Mouse (Mus musculus) kidney, postnatal 14 days (tissue): ENCODE measurements at regions not wholly inside any gene's neighbourhood (a gene's known extent, or its start where the extent isn't known, plus 50 kb on each side); places are given as distances from the start of the nearest gene placed in this dataset.
A peak's percentile ranks its signal among the peaks of the same experiment; 100 is the strongest.
"Not testable (repeated sequence)": the region's sequence is repeated elsewhere in the genome, so short reads cannot be mapped to it uniquely, and the experiment has no call there.

Source experiments
- DNase-seq: peaks from one replicate; pipeline ENCODE4 v3.0.0; 2022; ENCODE audit warnings: mixed read lengths

- DNase-seq = peak; percentile 40
These were observed 111.3 kb upstream of the Gmds start for GRCm38 (mm10) chr13:32449710-32450417.

- no peak for DNase-seq
These were observed 106.0 kb upstream of the Gmds start for GRCm38 (mm10) chr13:32444531-32444930.

- no peak for DNase-seq
These were observed 103.5 kb upstream of the Gmds start for GRCm38 (mm10) chr13:32442025-32442424.

GRCm38 (mm10) chr13:32435136-32435535 is 96.6 kb upstream of the Gmds start:
- peak; percentile 40 for DNase-seq

- DNase-seq = no peak
These were observed 89.9 kb upstream of the Gmds start for GRCm38 (mm10) chr13:32428482-32428881.

GRCm38 (mm10) chr13:32426906-32427305 is 88.4 kb upstream of the Gmds start:
- no peak for DNase-seq

- DNase-seq = no peak
These were observed 87.7 kb upstream of the Gmds start for GRCm38 (mm10) chr13:32426199-32426598.

- not testable (repeated sequence) for DNase-seq
These were observed 86.0 kb upstream of the Gmds start for GRCm38 (mm10) chr13:32424543-32424942.

GRCm38 (mm10) chr13:32422485-32422884 is 83.9 kb upstream of the Gmds start:
- DNase-seq = no peak

GRCm38 (mm10) chr13:32419326-32419725 is 80.8 kb upstream of the Gmds start:
- no peak for DNase-seq

GRCm38 (mm10) chr13:32418655-32419054 is 80.1 kb upstream of the Gmds start:
- DNase-seq = no peak

- DNase-seq = no peak
These were observed 79.4 kb upstream of the Gmds start for GRCm38 (mm10) chr13:32417907-32418306.

- peak; percentile 72 for DNase-seq
These were observed 72.9 kb upstream of the Gmds start for GRCm38 (mm10) chr13:32411287-32411935.

GRCm38 (mm10) chr13:32410065-32410464 is 71.5 kb upstream of the Gmds start:
- DNase-seq = no peak

GRCm38 (mm10) chr13:32398616-32399015 is 60.1 kb upstream of the Gmds start:
- DNase-seq = no peak
